Mouse (Mus musculus) embryonic fibroblast, embryonic 13.5 days (primary cell): ENCODE measurements at regions not wholly inside any gene's neighbourhood (a gene's known extent, or its start where the extent isn't known, plus 50 kb on each side); places are given as distances from the start of the nearest gene placed in this dataset.

ENCODE experiments used
- CTCF ChIP-seq: IDR thresholded peaks from 2 replicates; pipeline ENCODE4 v1.5.1; 2011; ENCODE audit warnings: mild to moderate bottlenecking, control low read depth, low read length, moderate library complexity, borderline replicate concordance; ENCODE audit not compliant: insufficient read depth
- POLR2A ChIP-seq: IDR thresholded peaks from 2 replicates; pipeline ENCODE4 v1.6.1; 2011; ENCODE audit warnings: low read depth, mild to moderate bottlenecking, control low read depth, low read length, moderate library complexity

DNA sequence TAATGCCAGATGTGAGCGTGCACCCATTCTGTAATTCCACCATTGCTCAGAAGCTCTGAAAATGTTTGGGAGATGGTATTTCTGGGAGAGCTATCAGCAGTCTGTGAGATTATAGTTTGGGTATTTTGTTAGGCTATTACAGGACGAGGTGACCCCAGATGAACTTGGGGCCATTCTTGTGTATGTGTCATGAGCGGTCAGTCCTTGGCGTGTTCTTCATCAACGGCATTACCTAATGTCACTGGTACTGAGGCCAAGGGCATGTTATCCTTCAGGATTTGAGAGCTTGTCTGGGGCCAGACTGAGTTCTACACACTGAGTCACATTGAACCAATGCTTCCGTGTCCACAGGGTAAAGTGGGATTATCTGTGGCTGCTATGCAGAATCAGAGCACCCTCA lies 335.9 kb upstream of the Id2 start:
- TF ChIP-seq POLR2A (no peak), CTCF (no peak)
